In the genomic region with DNA sequence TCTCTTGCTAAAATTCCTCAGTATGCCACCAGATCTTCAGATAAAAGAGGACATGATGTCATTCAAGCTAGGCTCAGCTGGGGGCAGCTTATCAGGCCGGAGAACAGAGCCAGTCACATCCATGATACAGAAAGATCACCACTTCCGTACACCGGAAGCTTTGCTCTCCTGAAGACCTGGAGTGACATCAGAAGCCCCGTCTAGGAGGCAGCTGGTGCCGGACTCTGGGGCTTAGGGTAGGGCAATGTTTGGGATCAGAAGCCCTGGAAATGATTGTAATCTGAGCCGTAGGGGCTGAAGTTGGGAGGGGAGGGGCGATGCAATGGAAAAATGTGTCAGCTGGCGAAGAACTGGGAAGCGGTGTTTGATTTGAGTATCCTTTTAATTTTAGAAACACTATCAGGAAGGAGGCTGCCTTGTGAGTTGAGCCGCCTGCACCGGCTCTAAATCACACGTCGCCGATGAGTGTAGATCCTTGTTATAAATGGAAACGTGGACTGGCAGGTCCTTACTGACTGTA, we compare ENCODE assay signal across 8 mouse cellular contexts. TPM values are rescaled to one million over a fixed set of nuclear protein-coding genes. Genes with fewer than 3 reads are reported as not detected.
A peak's percentile ranks its signal among the peaks of the same experiment; 100 is the strongest.
DNase-seq lines count a peak whose midpoint lies in the region; ATAC-seq and TF ChIP-seq lines count a peak whose summit lies in the region.

No protein-coding gene starts in this region.

- no peak for TF ChIP-seq POLR2A in brain, embryonic 14.5 days (IDR thresholded peaks at IDR 0.05; ENCODE audit: borderline replicate concordance, extremely low read depth, insufficient read depth, insufficient read length, poor library complexity, severe bottlenecking)

- peak overlapping the region; percentile 24 for H3K4me3 ChIP-seq in limb, embryonic 10.5 days

- H3K36me3 ChIP-seq in limb, embryonic 10.5 days: no peaks in the 10 kb centered on the region

- WGBS in limb, embryonic 10.5 days: 27% methylated on average over 15 of the region's 15 CpGs

- no peaks in the 10 kb centered on the region for H3K27me3 ChIP-seq in limb, embryonic 10.5 days (ENCODE audit: low read depth, poor library complexity, severe bottlenecking)

- H3K4me1 ChIP-seq in limb, embryonic 10.5 days: peaks cover 22% of the 10 kb centered on the region

- TF ChIP-seq CTCF in brain, embryonic 14.5 days (IDR thresholded peaks at IDR 0.05; ENCODE audit: borderline replicate concordance, extremely low read depth, insufficient read depth, insufficient read length): no peak

- intact Hi-C loops in heart, postnatal 36 days (cut with DNase I): no loop called here

- H3K27ac ChIP-seq in limb, embryonic 10.5 days: peak overlapping the region; percentile 46; the same call in 1 of the 2 replicates

- no peaks in the 10 kb centered on the region for H3K9me3 ChIP-seq in limb, embryonic 10.5 days (replicated peaks)

- peak; percentile 46 for ATAC-seq in frontal cortex, adult (ENCODE audit: low TSS enrichment)

- no peak for DNase-seq in frontal cortex, postnatal 25 days (ENCODE audit: low spot score in 2 of 2)
- DNase-seq in brain, embryonic 14.5 days (ENCODE audit: low read depth): peak; percentile 18
- DNase-seq in heart, postnatal 36 days: peak; percentile 37 to 52
- peak; percentile 51 for DNase-seq in limb, embryonic 10.5 days (ENCODE audit: low spot score)
- DNase-seq in retina, postnatal 1 day: peak; percentile 48
- DNase-seq in gastrocnemius, postnatal 4 days (ENCODE audit: low spot score in 2 of 2): no peak
- DNase-seq in thymus, postnatal 10 days (ENCODE audit: low spot score in 2 of 2): no peak

RNA-seq across cellular contexts. Expression of gene Wipi1, which starts 10.8 kb away (rescaled TPM):
- polyA plus RNA-seq in brain, embryonic 14.5 days (2012; rRNA removed): 7.1 and 10.2 TPM in 2 replicates
- total RNA-seq in heart, postnatal 36 days (2021): 100 to 1,000 TPM; 116 TPM
- polyA plus RNA-seq in limb, embryonic 10.5 days (2016; fragmentation: Nextera tagmentation; extraction: Ambion mirVana): 33.3 and 42.3 TPM in 2 replicates
- total RNA-seq in gastrocnemius, postnatal 4 days (2021): 10 to 100 TPM; 71.1 to 86.4 TPM

RNA-seq across cellular contexts. Expression of gene Prkar1a, which starts 26.6 kb away (rescaled TPM):
- 281 and 315 TPM in 2 replicates for polyA plus RNA-seq in brain, embryonic 14.5 days (2012; rRNA removed)
- 100 to 1,000 TPM; 309 to 323 TPM for total RNA-seq in heart, postnatal 36 days (2021)
- polyA plus RNA-seq in limb, embryonic 10.5 days (2016; fragmentation: Nextera tagmentation; extraction: Ambion mirVana): 290 and 338 TPM in 2 replicates
- 100 to 1,000 TPM; 380 to 385 TPM for total RNA-seq in gastrocnemius, postnatal 4 days (2021)

Comparison
In these comparisons a context has a peak if more than half of its experiments do, and no peak if none do; other contexts are left out.
1. DNase-seq: peak in brain, embryonic 14.5 days (single experiment), heart, postnatal 36 days (2 of 2), limb, embryonic 10.5 days (single experiment) and retina, postnatal 1 day (single experiment); none in frontal cortex, postnatal 25 days (0 of 2), gastrocnemius, postnatal 4 days (0 of 2) and thymus, postnatal 10 days (0 of 2).